Mouse (Mus musculus) kidney, adult 2 months (tissue): ENCODE measurements around the gene Mfsd6. TPM values are rescaled to one million over a fixed set of nuclear protein-coding genes. Genes with fewer than 3 reads are reported as not detected.
A peak's percentile ranks its signal among the peaks of the same experiment; 100 is the strongest.

Experiments used
- DNase-seq: peaks from one replicate; pipeline ENCODE4 v3.0.0; 2021
- H3K27ac ChIP-seq: fragments of 200-500 bp; 2 replicates; pipeline ENCODE4 v1.5.1; 2012; ENCODE audit warnings: low read depth, low read length, control low read depth, inconsistent platforms; ENCODE audit not compliant: insufficient read depth
- H3K27me3 ChIP-seq: fragments of 200-500 bp; replicated peaks from 2 replicates; pipeline ENCODE4 v1.6.1; 2012; ENCODE audit warnings: mild to moderate bottlenecking, moderate library complexity, low read length, inconsistent platforms; ENCODE audit not compliant: control insufficient read depth, insufficient read depth
- H3K36me3 ChIP-seq: fragments of 200-500 bp; 2 replicates; pipeline ENCODE4 v1.6.1; 2012; ENCODE audit warnings: mild to moderate bottlenecking, moderate library complexity, low read length, inconsistent platforms; ENCODE audit not compliant: control insufficient read depth, insufficient read depth
- H3K4me1 ChIP-seq: fragments of 200-500 bp; 2 replicates; pipeline ENCODE4 v1.6.1; 2011; ENCODE audit warnings: low read length; ENCODE audit not compliant: control insufficient read depth, insufficient read depth
- H3K4me3 ChIP-seq: fragments of 200-500 bp; 2 replicates; pipeline ENCODE4 v1.5.1; 2011; ENCODE audit warnings: mild to moderate bottlenecking, low read depth, low read length, control low read depth; ENCODE audit not compliant: insufficient read depth
- CTCF ChIP-seq: fragments of 200-500 bp; conservative IDR thresholded peaks from 2 replicates; pipeline ENCODE4 v1.5.1; 2011; ENCODE audit warnings: low read depth, mild to moderate bottlenecking, control low read depth, low read length, moderate library complexity, mixed read lengths; ENCODE audit not compliant: insufficient read depth, insufficient read length
- POLR2A ChIP-seq: fragments of 200-500 bp; IDR thresholded peaks from one replicate; pipeline ENCODE4 v1.6.1; 2011; ENCODE audit warnings: low read depth, low read length, control low read depth
- WGBS: fragments of 180-500 bp; shearing (Covaris S2); methylation state at CpG from one replicate; pipeline ENCODE4 v1.1.7; 2018; 5-methylcytosine and 5-hydroxymethylcytosine counted together
- polyA plus RNA-seq: library from polyadenylated mRNA; depleted of rRNA; stranded (reverse); fragments of >200 nt; gene quantifications from 2 replicates; pipeline ENCODE4 v1.2.3, GENCODE M21; 2012

Gene Mfsd6
- polyA plus RNA-seq, 1 experiment = 9.7 TPM

GRCm38 (mm10) chr1:52728857-52729489 lies 1.7 kb upstream of the Mfsd6 start:
- H3K36me3 ChIP-seq = no peaks in the 10 kb centered on the region
- H3K4me3 ChIP-seq = no peak overlapping the region
- WGBS = 94% methylated on average over 5 of the region's 5 CpGs
- DNase-seq = no peak
- no peaks in the 10 kb centered on the region for H3K27me3 ChIP-seq
- no peak overlapping the region for H3K27ac ChIP-seq
- H3K4me1 ChIP-seq = no peaks in the 10 kb centered on the region; the same call in 1 of the 2 replicates
- TF ChIP-seq CTCF = no peak
- TF ChIP-seq POLR2A = no peak

- no peaks in the 10 kb centered on the region for H3K36me3 ChIP-seq
- no peak overlapping the region for H3K27ac ChIP-seq
- H3K4me1 ChIP-seq = no peaks in the 10 kb centered on the region; the same call in 1 of the 2 replicates
- peak; percentile 59 for DNase-seq
- no peak for TF ChIP-seq POLR2A
- no peak for TF ChIP-seq CTCF
- peak overlapping the region; percentile 88 for H3K4me3 ChIP-seq
- H3K27me3 ChIP-seq = no peaks in the 10 kb centered on the region
- 1% methylated on average over 56 of the region's 56 CpGs for WGBS
These were observed 749 bp downstream of the Mfsd6 start for GRCm38 (mm10) chr1:52726371-52727055.

- Histone ChIP-seq H3K4me1 (no peaks in the 10 kb centered on the region; the same call in 1 of the 2 replicates), H3K36me3 (no peaks in the 10 kb centered on the region), H3K4me3 (no peak overlapping the region), H3K27ac (no peak overlapping the region), H3K27me3 (no peaks in the 10 kb centered on the region)
- DNase-seq = peak; percentile 27
- TF ChIP-seq CTCF = no peak
- no peak for TF ChIP-seq POLR2A
- WGBS = 52% methylated on average over 4 of the region's 4 CpGs
These were observed 4.7 kb downstream of the Mfsd6 start for GRCm38 (mm10) chr1:52722586-52722985.

GRCm38 (mm10) chr1:52719096-52719495 lies 8.2 kb downstream of the Mfsd6 start:
- TF ChIP-seq CTCF (no peak), POLR2A (no peak)
- no peaks in the 10 kb centered on the region for H3K4me1 ChIP-seq
- no peaks in the 10 kb centered on the region for H3K27me3 ChIP-seq
- no peaks in the 10 kb centered on the region for H3K36me3 ChIP-seq
- H3K4me3 ChIP-seq = no peak overlapping the region
- WGBS = 64% methylated on average over 5 of the region's 5 CpGs
- no peak overlapping the region for H3K27ac ChIP-seq
- peak; percentile 6 for DNase-seq

- Histone ChIP-seq H3K27me3 (no peaks in the 10 kb centered on the region), H3K27ac (no peak overlapping the region), H3K4me1 (no peaks in the 10 kb centered on the region), H3K36me3 (no peaks in the 10 kb centered on the region), H3K4me3 (no peak overlapping the region)
- TF ChIP-seq POLR2A (no peak), CTCF (no peak)
- DNase-seq = no peak
- WGBS = 56% methylated on average over 3 of the region's 3 CpGs
These were observed 9.1 kb downstream of the Mfsd6 start for GRCm38 (mm10) chr1:52718068-52718748.

- no peaks in the 10 kb centered on the region for H3K36me3 ChIP-seq
- 35% methylated on average over 1 of the region's 1 CpGs for whole genome bisulfite sequencing
- no peak for TF ChIP-seq CTCF
- no peak for TF ChIP-seq POLR2A
- H3K4me3 ChIP-seq = no peak overlapping the region
- H3K4me1 ChIP-seq = no peaks in the 10 kb centered on the region
- DNase-seq = no peak
- H3K27me3 ChIP-seq = no peaks in the 10 kb centered on the region
- H3K27ac ChIP-seq = no peak overlapping the region
These were observed 12.8 kb downstream of the Mfsd6 start for GRCm38 (mm10) chr1:52714451-52714850.

GRCm38 (mm10) chr1:52714021-52714420 lies 13.2 kb downstream of the Mfsd6 start:
- WGBS = 30% methylated on average over 3 of the region's 3 CpGs

More at GRCm38 (mm10) chr1:52714021-52714420, 13.2 kb downstream of the Mfsd6 start:
- Histone ChIP-seq H3K4me1 (no peaks in the 10 kb centered on the region), H3K27me3 (no peaks in the 10 kb centered on the region), H3K4me3 (no peak overlapping the region), H3K36me3 (no peaks in the 10 kb centered on the region), H3K27ac (no peak overlapping the region)
- TF ChIP-seq POLR2A (no peak), CTCF (no peak)
- DNase-seq = no peak
